Mouse (Mus musculus): Measurements from ENCODE around the gene Mecom.

DNA sequence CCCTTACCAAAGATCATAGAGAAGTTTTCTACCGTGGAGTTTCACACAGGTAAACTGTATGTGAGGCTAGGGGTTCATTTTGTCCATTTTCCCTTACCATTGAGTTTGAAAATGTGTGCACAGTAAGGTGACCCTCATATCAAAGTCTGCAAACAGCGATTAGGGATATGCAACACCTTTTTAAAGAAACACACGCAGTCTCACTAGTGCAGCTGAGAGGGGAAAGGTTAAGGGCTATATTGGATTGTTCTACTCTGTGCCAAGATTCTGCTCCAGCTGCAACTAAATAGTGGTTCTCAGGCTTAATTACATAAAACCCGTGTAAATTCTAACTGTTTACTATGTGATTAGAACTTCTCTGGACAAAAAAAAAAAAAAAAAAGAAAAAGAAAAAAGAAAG, 263.7 kb downstream of the Mecom start:
- TF ChIP-seq CHD2 (IDR thresholded peaks at IDR 0.05; ENCODE audit: low read depth, low read length) (no peak), MAFK (IDR thresholded peaks at IDR 0.05; ENCODE audit: insufficient read depth, low read depth, low read length) (no peak)
